Mouse (Mus musculus) gonadal fat pad, adult 2 months (tissue): Measurements from ENCODE around the gene Nos1ap. TPM values are rescaled to one million over a fixed set of nuclear protein-coding genes. Genes with fewer than 3 reads are reported as not detected.

ENCODE experiments used
- DNase-seq: peaks from one replicate; pipeline ENCODE4 v3.0.0-alpha.2; 2012; ENCODE audit warnings: low read depth
- polyA plus RNA-seq: library from polyadenylated mRNA; depleted of rRNA; stranded (reverse); fragments of >200 nt; gene quantifications from 2 replicates; pipeline ENCODE4 v1.2.3, GENCODE M21; 2012

Nos1ap gene
- polyA plus RNA-seq, 1 experiment, result 5.8 TPM

GRCm38 (mm10) chr1:170368864-170369263 lies 220.8 kb downstream of the Nos1ap start:
- no peak for DNase-seq

GRCm38 (mm10) chr1:170366981-170367700 lies 222.5 kb downstream of the Nos1ap start:
- no peak for DNase-seq

- DNase-seq, result no peak
Observed at GRCm38 (mm10) chr1:170363746-170364145, 225.9 kb downstream of the Nos1ap start.

- no peak for DNase-seq
Observed at GRCm38 (mm10) chr1:170360183-170360915, 229.3 kb downstream of the Nos1ap start.

GRCm38 (mm10) chr1:170353335-170353734 lies 236.3 kb downstream of the Nos1ap start:
- no peak for DNase-seq

- DNase-seq, result no peak
Observed at GRCm38 (mm10) chr1:170351080-170351479, 238.6 kb downstream of the Nos1ap start.

- DNase-seq, result no peak
Observed at GRCm38 (mm10) chr1:170346266-170346665, 243.4 kb downstream of the Nos1ap start.

- DNase-seq, result no peak
Observed at GRCm38 (mm10) chr1:170343906-170344305, 245.8 kb downstream of the Nos1ap start.

- DNase-seq, result no peak
Observed at GRCm38 (mm10) chr1:170343081-170343480, 246.6 kb downstream of the Nos1ap start.

GRCm38 (mm10) chr1:170339943-170340342 lies 249.7 kb downstream of the Nos1ap start:
- DNase-seq, result no peak

GRCm38 (mm10) chr1:170332775-170333174 lies 256.9 kb downstream of the Nos1ap start:
- no peak for DNase-seq

- no peak for DNase-seq
Observed at GRCm38 (mm10) chr1:170331926-170332325, 257.7 kb downstream of the Nos1ap start.

GRCm38 (mm10) chr1:170325277-170325676 lies 264.4 kb downstream of the Nos1ap start:
- DNase-seq, result no peak

GRCm38 (mm10) chr1:170324312-170324711 lies 265.3 kb downstream of the Nos1ap start:
- no peak for DNase-seq

GRCm38 (mm10) chr1:170323001-170323400 lies 266.7 kb downstream of the Nos1ap start:
- DNase-seq, result no peak

GRCm38 (mm10) chr1:170322046-170322445 lies 267.6 kb downstream of the Nos1ap start:
- no peak for DNase-seq

GRCm38 (mm10) chr1:170311431-170311830 lies 278.2 kb downstream of the Nos1ap start:
- no peak for DNase-seq

- no peak for DNase-seq
Observed at GRCm38 (mm10) chr1:170308503-170308902, 281.2 kb downstream of the Nos1ap start, which contains the start of gene Spata46. Spata46 (plus strand) TSS chr1:170308803.

- DNase-seq, result no peak
Observed at GRCm38 (mm10) chr1:170306232-170306631, 283.4 kb downstream of the Nos1ap start, which contains the start of gene Gm7694. Gm7694 (minus strand) TSS chr1:170306332.

- no peak for DNase-seq
Observed at GRCm38 (mm10) chr1:170305002-170305401, 284.7 kb downstream of the Nos1ap start.

GRCm38 (mm10) chr1:170303103-170303502 lies 286.6 kb downstream of the Nos1ap start:
- no peak for DNase-seq

GRCm38 (mm10) chr1:170302456-170302855 lies 287.2 kb downstream of the Nos1ap start:
- DNase-seq, result no peak

- no peak for DNase-seq
Observed at GRCm38 (mm10) chr1:170301686-170302085, 288.0 kb downstream of the Nos1ap start.
